Mouse (Mus musculus) stomach, embryonic 14.5 days (tissue): ENCODE results near the gene Gm3696. TPM values are rescaled to one million over a fixed set of nuclear protein-coding genes. Genes with fewer than 3 reads are reported as not detected.
A peak's percentile ranks its signal among the peaks of the same experiment; 100 is the strongest.
"Not testable (repeated sequence)": the region's sequence is repeated elsewhere in the genome, so short reads cannot be mapped to it uniquely, and the experiment has no call there.

ENCODE experiments used
- ATAC-seq: fragments of 200-750 bp; cut with Nextera tagmentation; 2 replicates; pipeline ENCODE4 v1.8.0; 2017; ENCODE audit warnings: low read depth, moderate TSS enrichment; ENCODE audit not compliant: insufficient number of reproducible peaks, insufficient read depth, low FRiP score
- H3K27ac ChIP-seq: fragments of 300-500 bp; sonication (generic); 2 replicates; pipeline ENCODE4 v1.5.1; 2014; ENCODE audit warnings: mild to moderate bottlenecking, low read length, moderate library complexity, mixed read lengths
- H3K27me3 ChIP-seq: fragments of 300-500 bp; sonication (generic); 2 replicates; pipeline ENCODE4 v1.6.1; 2014; ENCODE audit warnings: low read length, control low read depth, mixed read lengths; ENCODE audit not compliant: control insufficient read depth, insufficient read depth
- H3K36me3 ChIP-seq: fragments of 300-500 bp; sonication (generic); 2 replicates; pipeline ENCODE4 v1.6.1; 2014; ENCODE audit warnings: mild to moderate bottlenecking, control low read depth, low read length, moderate library complexity, mixed read lengths; ENCODE audit not compliant: control insufficient read depth, insufficient read depth
- H3K4me1 ChIP-seq: fragments of 300-500 bp; sonication (generic); 2 replicates; pipeline ENCODE4 v1.6.1; 2014; ENCODE audit warnings: low read length, control low read depth, mixed read lengths; ENCODE audit not compliant: control insufficient read depth, insufficient read depth
- H3K4me2 ChIP-seq: fragments of 300-500 bp; sonication (generic); replicated peaks from 2 replicates; pipeline ENCODE4 v1.6.1; 2014; ENCODE audit warnings: low read depth, low read length, control low read depth
- H3K4me3 ChIP-seq: fragments of 300-500 bp; sonication (generic); 2 replicates; pipeline ENCODE4 v1.5.1; 2014; ENCODE audit warnings: low read depth, low read length, control low read depth
- H3K9ac ChIP-seq: fragments of 300-500 bp; sonication (generic); replicated peaks from 2 replicates; pipeline ENCODE4 v1.6.1; 2014; ENCODE audit warnings: low read depth, mild to moderate bottlenecking, control low read depth, low read length, moderate library complexity, mixed read lengths
- H3K9me3 ChIP-seq: fragments of 300-500 bp; sonication (generic); 2 replicates; pipeline ENCODE4 v1.6.1; 2016; ENCODE audit warnings: low read depth, low read length, control low read depth; ENCODE audit not compliant: control insufficient read depth
- WGBS: fragments of 180-500 bp; shearing (Covaris S2); extraction: QIAGEN DNeasy Blood & Tissue Kit; methylation state at CpG from one replicate; pipeline ENCODE4 v1.1.7; 2014; 5-methylcytosine and 5-hydroxymethylcytosine counted together
- polyA plus RNA-seq: library from polyadenylated mRNA; unstranded; fragments of >200 nt; fragmentation: Nextera tagmentation; extraction: Ambion mirVana; gene quantifications from 2 replicates; pipeline ENCODE4 v1.2.1, GENCODE M21; 2014

Gm3696 gene
- polyA plus RNA-seq: 2.1 and 2.9 TPM in 2 replicates

GRCm38 (mm10) chr14:7100521-7100920, at the start of gene Gm3696:
TSS of gene Gm3696 (minus strand) at chr14:7100621.
- H3K4me3 ChIP-seq, H3K9ac ChIP-seq, H3K27me3 ChIP-seq, H3K4me1 ChIP-seq, H3K36me3 ChIP-seq, H3K9me3 ChIP-seq, H3K4me2 ChIP-seq, ATAC-seq, H3K27ac ChIP-seq: not testable (repeated sequence)
- 71% methylated on average over 1 of the region's 3 CpGs for WGBS

- H3K9ac ChIP-seq, ATAC-seq, H3K9me3 ChIP-seq, H3K4me2 ChIP-seq, H3K27ac ChIP-seq, H3K4me3 ChIP-seq, H3K4me1 ChIP-seq, H3K27me3 ChIP-seq, H3K36me3 ChIP-seq: not testable (repeated sequence)
- no CpG with 5 or more reads among the region's 2 CpGs for WGBS
Measured at GRCm38 (mm10) chr14:7125312-7125711, 24.9 kb upstream of the Gm3696 start, which contains the start of gene Gm6676. TSS of gene Gm6676 (minus strand) at chr14:7125412.

DNA sequence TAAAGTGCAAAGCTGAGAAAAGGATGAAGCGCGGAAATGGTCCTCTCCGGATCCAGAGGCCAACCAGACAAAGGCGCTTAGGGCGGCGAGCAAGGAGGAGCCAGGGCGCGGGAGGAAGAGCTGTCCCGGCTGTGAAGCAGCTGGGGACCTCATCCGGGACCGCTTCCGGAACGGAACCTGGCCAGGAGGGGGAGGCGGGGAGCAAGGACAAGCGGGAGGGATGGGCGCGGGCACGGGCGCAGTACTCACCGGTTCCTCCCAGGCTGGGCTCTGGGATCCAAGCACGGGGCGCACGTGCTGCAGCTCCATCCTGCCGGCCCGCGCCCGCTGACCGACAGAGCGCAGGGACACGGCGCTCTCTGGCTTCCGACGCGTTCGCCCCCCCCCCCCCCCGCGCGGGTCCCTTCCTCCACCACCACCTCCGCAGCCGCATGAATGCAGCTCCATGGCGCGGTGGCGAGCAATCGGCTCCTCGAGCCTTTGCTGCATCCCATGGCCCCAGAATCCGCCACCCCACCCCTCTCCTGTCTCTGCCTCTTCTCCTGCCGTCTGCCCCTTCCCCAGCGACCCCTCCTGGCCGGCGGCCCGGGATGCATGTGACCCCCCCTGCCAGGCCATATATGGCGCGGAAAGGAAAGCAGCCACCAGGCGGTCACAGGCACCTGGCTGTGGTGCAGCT, 4.8 kb upstream of the Gm3696 start:
- Histone ChIP-seq H3K4me3 (peak overlapping the region; percentile 29), H3K27ac (peak overlapping the region; percentile 39; the same call in 1 of the 2 replicates)
- H3K9ac ChIP-seq, H3K4me1 ChIP-seq, H3K4me2 ChIP-seq, ATAC-seq, H3K27me3 ChIP-seq, H3K9me3 ChIP-seq, H3K36me3 ChIP-seq: not testable (repeated sequence)
- no CpG with 5 or more reads among the region's 54 CpGs for WGBS

- H3K9me3 ChIP-seq, H3K27ac ChIP-seq, H3K4me2 ChIP-seq, H3K9ac ChIP-seq, H3K27me3 ChIP-seq, H3K4me1 ChIP-seq, ATAC-seq, H3K36me3 ChIP-seq, H3K4me3 ChIP-seq: not testable (repeated sequence)
- WGBS: no CpG with 5 or more reads among the region's 2 CpGs
Measured at GRCm38 (mm10) chr14:7044870-7045269, 55.6 kb downstream of the Gm3696 start, which contains the start of gene Gm3685. TSS of gene Gm3685 (minus strand) at chr14:7044970.

Other genes with a start within 250 kb of the Gm3696 start
- 2.1 and 2.2 TPM in 2 replicates for gene Gm3667, start 210.7 kb downstream of the Gm3696 start, polyA plus RNA-seq
- gene Gm6356, start 126.8 kb downstream of the Gm3696 start, polyA plus RNA-seq: not detected in 2 replicates
- 1.8 and 2.3 TPM in 2 replicates for gene Gm10406, start 73.2 kb downstream of the Gm3696 start, polyA plus RNA-seq
- gene Gm3685, start 55.7 kb downstream of the Gm3696 start, polyA plus RNA-seq: not detected in 2 replicates
- not detected in 2 replicates for gene Gm6676, start 24.8 kb upstream of the Gm3696 start, polyA plus RNA-seq
- gene Gm3512, start 73.9 kb upstream of the Gm3696 start, polyA plus RNA-seq: 6.6 and 7.4 TPM in 2 replicates
- not detected in 2 replicates for gene Gm16434, start 93.9 kb upstream of the Gm3696 start, polyA plus RNA-seq
- not detected in 2 replicates for gene Gm3727, start 164.1 kb upstream of the Gm3696 start, polyA plus RNA-seq
- gene Gm3739, start 214.4 kb upstream of the Gm3696 start, polyA plus RNA-seq: 1.3 and 1.5 TPM in 2 replicates
- gene Gm5797, start 231.8 kb upstream of the Gm3696 start, polyA plus RNA-seq: not detected in 2 replicates